Mouse (Mus musculus) ES-E14 (cell line): ENCODE results near the gene Olfr448. TPM values are rescaled to one million over a fixed set of nuclear protein-coding genes. Genes with fewer than 3 reads are reported as not detected.

Experiments used
- DNase-seq: peaks from one replicate; pipeline ENCODE4 v3.0.0-alpha.2; 2013; ENCODE audit warnings: low read depth, low spot score
- H3K27ac ChIP-seq: 2 replicates; pipeline ENCODE4 v1.5.1; 2012; ENCODE audit warnings: low read depth, mild to moderate bottlenecking, low read length, moderate library complexity, mixed read lengths; ENCODE audit not compliant: poor library complexity, insufficient read depth, severe bottlenecking
- H3K36me3 ChIP-seq: 2 replicates; pipeline ENCODE4 v1.6.1; 2012; ENCODE audit warnings: mild to moderate bottlenecking, low read length, moderate library complexity, mixed read lengths; ENCODE audit not compliant: control insufficient read depth, poor library complexity, insufficient read depth, severe bottlenecking
- H3K4me1 ChIP-seq, 2 experiments: fragments of 150-350 bp in 1 of 2; sonication (generic) in 1 of 2; 2 replicates each; pipeline ENCODE4 v1.6.1; 2012; ENCODE audit warnings: low read length in 2 of 2, mild to moderate bottlenecking in 1 of 2, mixed read lengths in 1 of 2; ENCODE audit not compliant: control insufficient read depth in 2 of 2, insufficient read depth in 2 of 2, poor library complexity in 1 of 2
- H3K4me3 ChIP-seq, 2 experiments: fragments of 150-350 bp in 1 of 2; sonication (generic) in 1 of 2; 2 replicates each; pipeline ENCODE4 v1.5.1; 2012; ENCODE audit warnings: low read length in 2 of 2, low read depth in 1 of 2, mild to moderate bottlenecking in 1 of 2, mixed read lengths in 1 of 2; ENCODE audit not compliant: insufficient read depth in 1 of 2, poor library complexity in 1 of 2, severe bottlenecking in 1 of 2
- H3K9ac ChIP-seq: 2 replicates; pipeline ENCODE4 v1.6.1; 2012; ENCODE audit warnings: low read depth, mild to moderate bottlenecking, low read length, mixed read lengths; ENCODE audit not compliant: poor library complexity, insufficient read depth, severe bottlenecking
- H3K9me3 ChIP-seq: fragments of 150-350 bp; sonication (generic); 2 replicates; pipeline ENCODE4 v1.6.1; 2012; ENCODE audit warnings: low read depth, mild to moderate bottlenecking, low read length; ENCODE audit not compliant: control insufficient read depth, insufficient read depth
- CHD2 ChIP-seq: IDR thresholded peaks from 2 replicates; pipeline ENCODE4 v1.6.1; 2014; ENCODE audit warnings: mild to moderate bottlenecking, low read depth, low read length, inconsistent platforms
- HCFC1 ChIP-seq: IDR thresholded peaks from 2 replicates; pipeline ENCODE4 v1.6.1; 2012; ENCODE audit warnings: low read length, inconsistent platforms, borderline replicate concordance; ENCODE audit not compliant: insufficient read depth
- MAFK ChIP-seq: IDR thresholded peaks from 2 replicates; pipeline ENCODE4 v1.6.1; 2014; ENCODE audit warnings: mild to moderate bottlenecking, low read depth, low read length, inconsistent platforms; ENCODE audit not compliant: insufficient read depth
- ZC3H11A ChIP-seq: IDR thresholded peaks from 2 replicates; pipeline ENCODE4 v1.6.1; 2012; ENCODE audit warnings: low read depth, mild to moderate bottlenecking, inconsistent platforms, low read length, borderline replicate concordance
- ZNF384 ChIP-seq: IDR thresholded peaks from 2 replicates; pipeline ENCODE4 v1.6.1; 2012; ENCODE audit warnings: low read depth, low read length, inconsistent platforms
- in situ Hi-C, 2 experiments: fragments of 600-800 bp; cut with MboI; formaldehyde crosslinking; loops; one replicate each; pipeline ENCODE4 v1.15.1; 2025; ENCODE audit warnings: low sequenced_read_pairs in 2 of 2, inconsistent platforms in 1 of 2; ENCODE audit not compliant: unreplicated experiment in 2 of 2
- total RNA-seq: library from RNA; depleted of rRNA; stranded (reverse); fragments of 300-350 nt; gene quantifications from 2 replicates; pipeline ENCODE4 v1.2.3, GENCODE M21; 2012; rRNA removed

The Olfr448 gene
- total RNA-seq, 1 experiment, result not detected

GRCm38 (mm10) chr6:42908578-42908977 is 18.3 kb downstream of the Olfr448 start, which contains the start of gene Olfr447:
Gene Olfr447 (plus strand): TSS chr6:42908878.
- TF ChIP-seq HCFC1, result no peak
- no peak for TF ChIP-seq ZC3H11A
- no peak for TF ChIP-seq MAFK
- TF ChIP-seq CHD2, result no peak
- no peak for TF ChIP-seq ZNF384
- DNase-seq, result no peak
- Histone ChIP-seq H3K27ac (no peak within 1 kb of the TSS), H3K4me3 (no peak within 1 kb of the TSS), H3K9me3 (no peaks in the 10 kb centered on the region), H3K4me1 (no peaks in the 10 kb centered on the region), H3K36me3 (no peaks in the 10 kb centered on the region), H3K9ac (no peak within 1 kb of the TSS)
- in situ Hi-C loops, result no loop called here

- Histone ChIP-seq H3K27ac (no peak within 1 kb of the TSS), H3K4me1 (no peaks in the 10 kb centered on the region), H3K36me3 (no peaks in the 10 kb centered on the region), H3K9ac (no peak within 1 kb of the TSS), H3K4me3 (no peak within 1 kb of the TSS), H3K9me3 (no peaks in the 10 kb centered on the region)
- no peak for DNase-seq
- TF ChIP-seq ZNF384 (no peak), MAFK (no peak), CHD2 (no peak), HCFC1 (no peak), ZC3H11A (no peak)
- in situ Hi-C loops, result no loop called here
Measured at GRCm38 (mm10) chr6:42921077-42921476, 30.8 kb downstream of the Olfr448 start, which contains the start of gene Olfr446. Gene Olfr446 (plus strand): TSS chr6:42921377.

Other genes starting within 250 kb of the Olfr448 start
- 2.5 and 3.7 TPM in 2 replicates for gene Tcaf2, start 245.2 kb upstream of the Olfr448 start, total RNA-seq
- 12.5 and 19.9 TPM in 2 replicates for gene Tcaf1, start 180.4 kb upstream of the Olfr448 start, total RNA-seq
- not detected in 2 replicates for gene Olfr453, start 151.1 kb upstream of the Olfr448 start, total RNA-seq
- gene Olfr38, start 134.0 kb upstream of the Olfr448 start, total RNA-seq, result not detected in 2 replicates
- gene Olfr452, start 105.3 kb upstream of the Olfr448 start, total RNA-seq, result not detected in 2 replicates
- not detected in 2 replicates for gene Olfr450, start 78.5 kb upstream of the Olfr448 start, total RNA-seq
- gene Olfr449, start 56.1 kb upstream of the Olfr448 start, total RNA-seq, result not detected in 2 replicates
- not detected in 2 replicates for gene Olfr447, start 18.4 kb downstream of the Olfr448 start, total RNA-seq
- gene Olfr446, start 30.9 kb downstream of the Olfr448 start, total RNA-seq, result not detected in 2 replicates
- not detected in 2 replicates for gene Olfr444, start 58.6 kb downstream of the Olfr448 start, total RNA-seq
- gene Olfr441, start 215.9 kb downstream of the Olfr448 start, total RNA-seq, result not detected in 2 replicates